27 mouse cellular contexts compared by ENCODE assay signal in genomic region chr14:61728562-61728961, GRCm38 (mm10).
DNase-seq lines count a peak whose midpoint lies in the region; ATAC-seq lines count a peak whose summit lies in the region.
"Had no signal": no experiment of that assay in that cellular context is flagged by ENCODE, and none has a peak within 500 bp of the region (broad histone marks: within the 10 kb centered on the region; RNA-seq: fewer than 3 reads in every experiment).

No protein-coding gene starts in this region.

- H3K4me1 ChIP-seq in hindbrain, embryonic 10.5 days (replicated peaks): peaks cover 8% of the 10 kb centered on the region; the same call in 1 of the 2 replicates
- H3K4me1 ChIP-seq in hindbrain, embryonic 12.5 days: no peaks in the 10 kb centered on the region
- peaks cover 6% of the 10 kb centered on the region; the same call in 1 of the 2 replicates for H3K4me1 ChIP-seq in embryonic facial prominence, embryonic 15.5 days
- H3K4me1 ChIP-seq in intestine, embryonic 15.5 days (replicated peaks): no peaks in the 10 kb centered on the region
- H3K4me1 ChIP-seq: forebrain, embryonic 15.5 days; neural tube, embryonic 13.5 days had no signal

- no peak for ATAC-seq in hindbrain, embryonic 12.5 days (ENCODE audit: low FRiP score)
- ATAC-seq in embryonic facial prominence, embryonic 15.5 days (ENCODE audit: insufficient number of reproducible peaks, low FRiP score, low TSS enrichment, low read depth): peak; percentile 70; the same call in 1 of the 2 replicates
- ATAC-seq in megakaryocyte, adult 5-6 weeks (ENCODE audit: poor library complexity, severe bottlenecking): peak; percentile 47
- ATAC-seq in intestine, embryonic 15.5 days: no peak
- ATAC-seq: forebrain, embryonic 15.5 days had no signal

- no peaks in the 10 kb centered on the region for H3K27me3 ChIP-seq in hindbrain, embryonic 10.5 days (ENCODE audit: insufficient read depth, poor library complexity, severe bottlenecking)
- peaks cover 4% of the 10 kb centered on the region; the same call in 1 of the 2 replicates for H3K27me3 ChIP-seq in hindbrain, embryonic 12.5 days
- H3K27me3 ChIP-seq in embryonic facial prominence, embryonic 15.5 days: no peaks in the 10 kb centered on the region
- H3K27me3 ChIP-seq in intestine, embryonic 15.5 days (replicated peaks): no peaks in the 10 kb centered on the region
- H3K27me3 ChIP-seq: forebrain, embryonic 15.5 days; limb, embryonic 13.5 days; neural tube, embryonic 13.5 days had no signal

- H3K4me3 ChIP-seq in hindbrain, embryonic 10.5 days: no peak overlapping the region
- no peak overlapping the region for H3K4me3 ChIP-seq in hindbrain, embryonic 12.5 days
- H3K4me3 ChIP-seq in embryonic facial prominence, embryonic 15.5 days (replicated peaks): no peak overlapping the region
- no peak overlapping the region for H3K4me3 ChIP-seq in intestine, embryonic 15.5 days (replicated peaks)
- H3K4me3 ChIP-seq: forebrain, embryonic 10.5 days; forebrain, embryonic 15.5 days; limb, embryonic 13.5 days; midbrain, embryonic 10.5 days; neural tube, embryonic 13.5 days had no signal

- no peak overlapping the region for H3K4me2 ChIP-seq in hindbrain, embryonic 12.5 days (replicated peaks)
- H3K4me2 ChIP-seq in embryonic facial prominence, embryonic 15.5 days (replicated peaks): no peak overlapping the region
- no peak overlapping the region for H3K4me2 ChIP-seq in intestine, embryonic 15.5 days (replicated peaks)
- H3K4me2 ChIP-seq: forebrain, embryonic 15.5 days; heart, embryonic 11.5 days; hindbrain, embryonic 14.5 days; limb, embryonic 13.5 days; liver, embryonic 11.5 days; neural tube, embryonic 13.5 days had no signal

- 37% methylated on average over 5 of the region's 5 CpGs for WGBS in hindbrain, embryonic 10.5 days
- 30% methylated on average over 5 of the region's 5 CpGs for WGBS in hindbrain, embryonic 12.5 days
- 24% methylated on average over 5 of the region's 5 CpGs for WGBS in embryonic facial prominence, embryonic 15.5 days
- 44% methylated on average over 5 of the region's 5 CpGs for WGBS in intestine, embryonic 15.5 days

- no peaks in the 10 kb centered on the region for H3K36me3 ChIP-seq in hindbrain, embryonic 10.5 days
- no peaks in the 10 kb centered on the region for H3K36me3 ChIP-seq in hindbrain, embryonic 12.5 days
- no peaks in the 10 kb centered on the region for H3K36me3 ChIP-seq in embryonic facial prominence, embryonic 15.5 days
- no peaks in the 10 kb centered on the region for H3K36me3 ChIP-seq in intestine, embryonic 15.5 days
- H3K36me3 ChIP-seq: forebrain, embryonic 10.5 days; forebrain, embryonic 15.5 days; G1E; limb, embryonic 13.5 days; midbrain, embryonic 10.5 days; neural tube, embryonic 13.5 days had no signal

- DNase-seq in hindbrain, embryonic 10.5 days (ENCODE audit: low spot score): peak; percentile 15
- no peak for DNase-seq in adrenal gland, postnatal 25 days
- DNase-seq in cerebellum, postnatal 14 days: no peak
- DNase-seq: adrenal gland, postnatal 14 days; cerebellum, adult 18-20 months; cerebellum, postnatal 10 days; embryo, embryonic 11 days; gastrocnemius, postnatal 25 days; heart, adult 18-20 months; heart, postnatal 36 days; kidney, adult 11 months; kidney, postnatal 14 days; layer of hippocampus, adult 9-11 months; right cerebral cortex, postnatal 14 days had no signal

- H3K9me3 ChIP-seq in hindbrain, embryonic 10.5 days: no peaks in the 10 kb centered on the region
- H3K9me3 ChIP-seq in hindbrain, embryonic 12.5 days (replicated peaks): no peaks in the 10 kb centered on the region
- no peaks in the 10 kb centered on the region for H3K9me3 ChIP-seq in embryonic facial prominence, embryonic 15.5 days (replicated peaks)
- no peaks in the 10 kb centered on the region for H3K9me3 ChIP-seq in intestine, embryonic 15.5 days
- H3K9me3 ChIP-seq: forebrain, embryonic 10.5 days; forebrain, embryonic 15.5 days; G1E; limb, embryonic 13.5 days; midbrain, embryonic 10.5 days; neural tube, embryonic 13.5 days had no signal

- H3K9ac ChIP-seq in hindbrain, embryonic 12.5 days: no peak overlapping the region
- no peak overlapping the region for H3K9ac ChIP-seq in embryonic facial prominence, embryonic 15.5 days
- no peak overlapping the region for H3K9ac ChIP-seq in intestine, embryonic 15.5 days
- H3K9ac ChIP-seq: forebrain, embryonic 15.5 days; hindbrain, embryonic 14.5 days; limb, embryonic 13.5 days; neural tube, embryonic 13.5 days had no signal

- H3K27ac ChIP-seq in hindbrain, embryonic 10.5 days: no peak overlapping the region
- no peak overlapping the region for H3K27ac ChIP-seq in hindbrain, embryonic 12.5 days
- no peak overlapping the region for H3K27ac ChIP-seq in embryonic facial prominence, embryonic 15.5 days (replicated peaks)
- H3K27ac ChIP-seq in intestine, embryonic 15.5 days: no peak overlapping the region
- H3K27ac ChIP-seq: forebrain, embryonic 10.5 days; forebrain, embryonic 15.5 days; hindbrain, embryonic 14.5 days; limb, embryonic 13.5 days; midbrain, embryonic 10.5 days; neural tube, embryonic 13.5 days had no signal

Comparison
In these comparisons a context has a peak if more than half of its experiments do, and no peak if none do; other contexts are left out.
1. ATAC-seq: peak in embryonic facial prominence, embryonic 15.5 days (single experiment) and megakaryocyte, adult 5-6 weeks (single experiment); none in hindbrain, embryonic 12.5 days (single experiment) and intestine, embryonic 15.5 days (single experiment).